Mouse (Mus musculus): ENCODE measurements around the gene Arhgap1. TPM values are rescaled to one million over a fixed set of nuclear protein-coding genes. Genes with fewer than 3 reads are reported as not detected.

Arhgap1 gene
- polyA plus RNA-seq, 2 experiments = 105 to 121 TPM

- no peaks in the 10 kb centered on the region for H3K4me1 ChIP-seq (ENCODE audit: control insufficient read depth, insufficient read depth, low read length)
- H3K27ac ChIP-seq (replicated peaks; ENCODE audit: low read depth, low read length) = no peak overlapping the region
- DNase-seq (ENCODE audit: low spot score) (no peak), ATAC-seq (ENCODE audit: low FRiP score, low read depth) (no peak)
- H3K27me3 ChIP-seq (ENCODE audit: control insufficient read depth, insufficient read depth, low read length) = no peaks in the 10 kb centered on the region
- no peak overlapping the region for H3K4me3 ChIP-seq (replicated peaks; ENCODE audit: low read length)
- H3K9ac ChIP-seq (ENCODE audit: low read depth, low read length, severe bottlenecking) = no peak overlapping the region
- H3K9me3 ChIP-seq (ENCODE audit: control insufficient read depth, low read length) = no peaks in the 10 kb centered on the region
- no peak for TF ChIP-seq POLR2A (IDR thresholded peaks at IDR 0.05; ENCODE audit: borderline replicate concordance, extremely low read depth, insufficient read depth, insufficient read length)
- 90% methylated on average over 6 of the region's 6 CpGs for WGBS
- no peak overlapping the region for H3K4me2 ChIP-seq (replicated peaks; ENCODE audit: low read depth, low read length, severe bottlenecking)
- peaks cover 20% of the 10 kb centered on the region for H3K36me3 ChIP-seq (ENCODE audit: control insufficient read depth, insufficient read depth, low read length)
These were observed 68.6 kb downstream of the Arhgap1 start for GRCm38 (mm10) chr2:91718276-91718675.

Other genes starting within 250 kb of the Arhgap1 start
- gene 1110051M20Rik, start 205.2 kb upstream of the Arhgap1 start, polyA plus RNA-seq (2012; rRNA removed) = 34.9 and 45.0 TPM in 2 replicates
- 50.6 and 67.9 TPM in 2 replicates for gene 1110051M20Rik, start 205.2 kb upstream of the Arhgap1 start, polyA plus RNA-seq (2014; fragmentation: Nextera tagmentation; extraction: Ambion mirVana)
- gene Lrp4, start 192.3 kb upstream of the Arhgap1 start, polyA plus RNA-seq (2012; rRNA removed) = 11.6 and 13.3 TPM in 2 replicates
- 6.7 and 7.3 TPM in 2 replicates for gene Lrp4, start 192.3 kb upstream of the Arhgap1 start, polyA plus RNA-seq (2014; fragmentation: Nextera tagmentation; extraction: Ambion mirVana)
- gene Ckap5, start 123.1 kb upstream of the Arhgap1 start, polyA plus RNA-seq (2012; rRNA removed) = 41.8 and 57.8 TPM in 2 replicates
- 68.7 and 77.7 TPM in 2 replicates for gene Ckap5, start 123.1 kb upstream of the Arhgap1 start, polyA plus RNA-seq (2014; fragmentation: Nextera tagmentation; extraction: Ambion mirVana)
- 1.7 TPM in 2 replicates for gene F2, start 13.4 kb upstream of the Arhgap1 start, polyA plus RNA-seq (2012; rRNA removed)
- gene F2, start 13.4 kb upstream of the Arhgap1 start, polyA plus RNA-seq (2014; fragmentation: Nextera tagmentation; extraction: Ambion mirVana) = 0.95 and 1.3 TPM in 2 replicates
- gene Zfp408, start 69 bp upstream of the Arhgap1 start, polyA plus RNA-seq (2012; rRNA removed) = 29.8 and 34.8 TPM in 2 replicates
- 5.7 and 7.9 TPM in 2 replicates for gene Zfp408, start 69 bp upstream of the Arhgap1 start, polyA plus RNA-seq (2014; fragmentation: Nextera tagmentation; extraction: Ambion mirVana)
- gene Atg13, start 60.7 kb downstream of the Arhgap1 start, polyA plus RNA-seq (2012; rRNA removed) = 32.4 and 36.6 TPM in 2 replicates
- gene Atg13, start 60.7 kb downstream of the Arhgap1 start, polyA plus RNA-seq (2014; fragmentation: Nextera tagmentation; extraction: Ambion mirVana) = 30.8 and 33.2 TPM in 2 replicates
- 8.1 and 9.2 TPM in 2 replicates for gene Harbi1, start 61.0 kb downstream of the Arhgap1 start, polyA plus RNA-seq (2012; rRNA removed)
- gene Harbi1, start 61.0 kb downstream of the Arhgap1 start, polyA plus RNA-seq (2014; fragmentation: Nextera tagmentation; extraction: Ambion mirVana) = 15.0 and 17.8 TPM in 2 replicates
- 23.4 and 28.0 TPM in 2 replicates for gene Ambra1, start 80.3 kb downstream of the Arhgap1 start, polyA plus RNA-seq (2012; rRNA removed)
- 16.4 and 21.0 TPM in 2 replicates for gene Ambra1, start 80.3 kb downstream of the Arhgap1 start, polyA plus RNA-seq (2014; fragmentation: Nextera tagmentation; extraction: Ambion mirVana)